Mouse (Mus musculus) cerebellum, adult 2 months (tissue): Measurements from ENCODE around the gene Dapp1. TPM values are rescaled to one million over a fixed set of nuclear protein-coding genes. Genes with fewer than 3 reads are reported as not detected.

Experiments
- DNase-seq, 2 experiments: peaks; one replicate each; pipeline ENCODE4 v3.0.0; 2021
- H3K27ac ChIP-seq: fragments of 200-500 bp; 2 replicates; pipeline ENCODE4 v1.5.1; 2012; ENCODE audit warnings: low read length, control low read depth, inconsistent platforms; ENCODE audit not compliant: insufficient read depth
- H3K27me3 ChIP-seq: fragments of 200-500 bp; 2 replicates; pipeline ENCODE4 v1.6.1; 2012; ENCODE audit warnings: inconsistent platforms, mild to moderate bottlenecking, low read length, moderate library complexity; ENCODE audit not compliant: control insufficient read depth, insufficient read depth
- H3K4me1 ChIP-seq: fragments of 200-500 bp; 2 replicates; pipeline ENCODE4 v1.6.1; 2011; ENCODE audit warnings: low read length; ENCODE audit not compliant: control insufficient read depth, insufficient read depth
- H3K4me3 ChIP-seq: fragments of 200-500 bp; replicated peaks from 2 replicates; pipeline ENCODE3; 2011; ENCODE audit warnings: mild to moderate bottlenecking, low read depth, low read length, control low read depth; ENCODE audit not compliant: insufficient read depth
- CTCF ChIP-seq: fragments of 200-500 bp; IDR thresholded peaks from 2 replicates; pipeline ENCODE4 v1.5.1; 2011; ENCODE audit warnings: low read depth, mild to moderate bottlenecking, control low read depth, low read length, moderate library complexity, borderline replicate concordance; ENCODE audit not compliant: insufficient read depth
- POLR2A ChIP-seq: fragments of 200-500 bp; IDR thresholded peaks from 2 replicates; pipeline ENCODE4 v1.6.1; 2011; ENCODE audit warnings: low read length, control low read depth, borderline replicate concordance; ENCODE audit not compliant: insufficient read depth
- WGBS: fragments of 180-500 bp; shearing (Covaris S2); methylation state at CpG from one replicate; pipeline ENCODE4 v1.1.7; 2018; 5-methylcytosine and 5-hydroxymethylcytosine counted together
- polyA plus RNA-seq: library from polyadenylated mRNA; depleted of rRNA; stranded (reverse); fragments of >200 nt; gene quantifications from 2 replicates; pipeline ENCODE4 v1.2.3, GENCODE M21; 2012

Dapp1 gene
- polyA plus RNA-seq, 1 experiment: 1.1 TPM

- no peak for TF ChIP-seq POLR2A
- no peak for TF ChIP-seq CTCF
These were observed 83.7 kb downstream of the Dapp1 start for GRCm38 (mm10) chr3:137897685-137898084.

GRCm38 (mm10) chr3:137896867-137897266 is 84.5 kb downstream of the Dapp1 start:
- H3K4me1 ChIP-seq: no peaks in the 10 kb centered on the region
- H3K4me3 ChIP-seq: no peak overlapping the region
- no peak for DNase-seq
- H3K27ac ChIP-seq: no peak overlapping the region
- H3K27me3 ChIP-seq: no peaks in the 10 kb centered on the region
- TF ChIP-seq CTCF (no peak), POLR2A (no peak)
- 97% methylated on average over 3 of the region's 3 CpGs for WGBS

More at GRCm38 (mm10) chr3:137897685-137898084, 83.7 kb downstream of the Dapp1 start:
- H3K27me3 ChIP-seq: no peaks in the 10 kb centered on the region
- WGBS: 88% methylated on average over 5 of the region's 5 CpGs
- H3K4me3 ChIP-seq: no peak overlapping the region
- no peak for DNase-seq
- no peaks in the 10 kb centered on the region for H3K4me1 ChIP-seq
- H3K27ac ChIP-seq: no peak overlapping the region

- WGBS: 67% methylated on average over 4 of the region's 4 CpGs
- Histone ChIP-seq H3K4me1 (no peaks in the 10 kb centered on the region), H3K27ac (no peak overlapping the region), H3K4me3 (no peak overlapping the region), H3K27me3 (no peaks in the 10 kb centered on the region)
- TF ChIP-seq POLR2A (no peak), CTCF (no peak)
- DNase-seq: no peak
These were observed 85.0 kb downstream of the Dapp1 start for GRCm38 (mm10) chr3:137896386-137896785.

- Histone ChIP-seq H3K4me3 (no peak overlapping the region), H3K27ac (no peak overlapping the region), H3K27me3 (no peaks in the 10 kb centered on the region), H3K4me1 (no peaks in the 10 kb centered on the region)
- TF ChIP-seq POLR2A (no peak), CTCF (peak; percentile 48)
- WGBS: 99% methylated on average over 3 of the region's 3 CpGs
- DNase-seq: no peak
These were observed 86.1 kb downstream of the Dapp1 start for GRCm38 (mm10) chr3:137895196-137895595.

- WGBS: 94% methylated on average over 4 of the region's 4 CpGs
- H3K4me3 ChIP-seq: no peak overlapping the region
- no peaks in the 10 kb centered on the region for H3K4me1 ChIP-seq
- TF ChIP-seq POLR2A: no peak
- TF ChIP-seq CTCF: no peak
- H3K27ac ChIP-seq: no peak overlapping the region
- no peaks in the 10 kb centered on the region for H3K27me3 ChIP-seq
- DNase-seq: no peak
These were observed 87.6 kb downstream of the Dapp1 start for GRCm38 (mm10) chr3:137893789-137894188.

GRCm38 (mm10) chr3:137892118-137892517 is 89.2 kb downstream of the Dapp1 start:
- TF ChIP-seq CTCF (no peak), POLR2A (no peak)
- 87% methylated on average over 4 of the region's 4 CpGs for WGBS
- H3K4me1 ChIP-seq: no peaks in the 10 kb centered on the region
- DNase-seq: no peak
- H3K27ac ChIP-seq: no peak overlapping the region
- no peaks in the 10 kb centered on the region for H3K27me3 ChIP-seq
- no peak overlapping the region for H3K4me3 ChIP-seq

GRCm38 (mm10) chr3:137891089-137891488 is 90.3 kb downstream of the Dapp1 start:
- H3K27ac ChIP-seq: no peak overlapping the region
- H3K27me3 ChIP-seq: no peaks in the 10 kb centered on the region
- H3K4me3 ChIP-seq: no peak overlapping the region
- H3K4me1 ChIP-seq: no peaks in the 10 kb centered on the region
- no peak for DNase-seq
- WGBS: 28% methylated on average over 3 of the region's 3 CpGs
- TF ChIP-seq POLR2A (no peak), CTCF (no peak)

- 81% methylated on average over 7 of the region's 7 CpGs for WGBS
- Histone ChIP-seq H3K27me3 (no peaks in the 10 kb centered on the region), H3K4me1 (no peaks in the 10 kb centered on the region), H3K27ac (no peak overlapping the region), H3K4me3 (no peak overlapping the region)
- no peak for TF ChIP-seq CTCF
- TF ChIP-seq POLR2A: no peak
- no peak for DNase-seq
These were observed 93.4 kb downstream of the Dapp1 start for GRCm38 (mm10) chr3:137887961-137888360.
